Mouse (Mus musculus) E14TG2a.4 (cell line): ENCODE results near the gene Gm20547.

Experiments
- CTCF ChIP-seq: conservative IDR thresholded peaks from 2 replicates; pipeline ENCODE4 v1.5.1; 2014; ENCODE audit warnings: low read length
- NANOG ChIP-seq: IDR thresholded peaks from 2 replicates; pipeline ENCODE4 v1.6.1; 2014; ENCODE audit warnings: borderline replicate concordance, low read length, mixed read lengths
- POU5F1 ChIP-seq: IDR thresholded peaks from 2 replicates; pipeline ENCODE4 v1.6.1; 2014; ENCODE audit warnings: low read length, borderline replicate concordance

GRCm38 (mm10) chr17:34836155-34836855, 45.5 kb downstream of the Gm20547 start:
- TF ChIP-seq POU5F1 (no peak), CTCF (no peak), NANOG (no peak)
